Mouse (Mus musculus): ENCODE measurements at regions not wholly inside any gene's neighbourhood (a gene's known extent, or its start where the extent isn't known, plus 50 kb on each side); places are given as distances from the start of the nearest gene placed in this dataset.

DNA sequence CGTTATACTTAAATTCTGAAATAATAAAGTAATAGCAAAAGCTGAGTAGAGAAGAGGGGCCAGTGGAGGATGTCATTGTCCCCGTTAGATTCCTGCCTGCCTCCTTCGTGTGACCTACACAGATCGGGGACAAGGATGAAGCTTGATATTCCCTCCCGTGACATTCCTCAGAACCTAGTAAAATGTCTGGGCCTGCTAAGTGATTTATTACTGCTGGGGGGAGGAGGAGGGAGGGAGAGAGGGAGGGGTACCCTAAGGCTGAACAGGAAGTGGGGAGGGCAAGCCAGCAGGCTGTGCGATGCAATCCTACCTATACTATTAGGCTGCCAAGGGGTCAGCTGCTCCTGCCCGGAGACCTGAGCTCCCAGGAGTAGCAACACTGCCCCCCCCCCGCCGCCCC, 64.9 kb upstream of the Csf3r start:
- Histone ChIP-seq H3K4me3 (no peak overlapping the region), H3K9ac (no peak overlapping the region), H3K36me3 (no peaks in the 10 kb centered on the region), H3K4me2 (replicated peaks) (no peak overlapping the region), H3K4me1 (peaks cover 5% of the 10 kb centered on the region), H3K27me3 (replicated peaks) (no peaks in the 10 kb centered on the region), H3K9me3 (no peaks in the 10 kb centered on the region), H3K27ac (no peak overlapping the region)
- WGBS = 34% methylated on average over 9 of the region's 9 CpGs
- ATAC-seq (ENCODE audit: low FRiP score, low read depth) = no peak

DNA sequence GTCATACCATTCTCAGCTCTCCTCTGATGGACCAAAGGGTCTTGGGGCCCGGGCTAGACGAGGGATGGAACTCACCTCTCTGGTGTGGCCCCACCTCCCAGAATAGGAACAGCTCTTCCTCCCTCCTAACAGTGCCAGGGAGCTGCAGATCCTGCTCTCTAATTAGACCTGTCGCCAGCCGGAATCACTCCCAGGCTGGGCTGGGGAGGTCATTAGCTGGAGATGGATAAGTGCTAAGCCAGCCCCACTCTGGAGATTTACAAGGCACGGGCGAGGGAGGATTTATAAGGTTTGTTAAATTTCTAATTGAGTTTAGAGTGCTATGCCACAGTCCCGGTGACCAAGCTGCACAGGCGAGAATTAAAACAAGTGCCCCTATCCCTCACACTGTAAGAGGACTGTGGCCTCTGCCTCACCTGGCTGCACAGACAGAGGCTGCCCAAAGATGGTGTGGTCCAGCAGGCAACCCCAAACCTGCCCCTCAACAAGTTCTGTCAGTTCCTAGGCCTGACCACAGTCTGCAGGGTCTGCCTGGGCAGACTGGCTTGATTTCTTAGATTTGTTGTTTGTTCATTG, 63.6 kb upstream of the Csf3r start:
- Histone ChIP-seq H3K4me1 (peaks cover 5% of the 10 kb centered on the region), H3K36me3 (no peaks in the 10 kb centered on the region), H3K27me3 (replicated peaks) (no peaks in the 10 kb centered on the region), H3K4me3 (no peak overlapping the region), H3K4me2 (replicated peaks) (no peak overlapping the region), H3K9me3 (no peaks in the 10 kb centered on the region), H3K27ac (no peak overlapping the region), H3K9ac (no peak overlapping the region)
- ATAC-seq (ENCODE audit: low FRiP score, low read depth) = no peak
- 46% methylated on average over 8 of the region's 8 CpGs for WGBS

DNA sequence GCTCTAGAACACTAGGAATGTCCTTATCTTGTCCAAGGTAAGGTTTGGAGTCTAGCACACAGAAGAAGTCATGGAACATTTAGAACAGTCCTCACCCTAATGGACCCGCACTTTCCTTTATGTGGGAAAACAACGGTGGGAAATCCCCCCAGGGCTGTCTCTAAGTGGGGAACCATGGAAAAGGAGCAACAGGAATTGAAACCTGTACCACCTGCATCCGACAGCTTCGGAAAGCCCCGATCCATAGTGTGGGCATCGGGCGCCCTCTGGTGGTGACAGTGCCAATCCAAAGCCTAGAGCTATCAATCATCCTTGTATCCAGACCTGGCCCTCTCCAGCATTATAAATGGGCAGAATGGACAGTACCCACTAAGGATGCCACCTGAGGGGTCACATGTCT, 61.7 kb upstream of the Csf3r start:
- H3K9ac ChIP-seq = no peak overlapping the region
- no peaks in the 10 kb centered on the region for H3K36me3 ChIP-seq
- no peaks in the 10 kb centered on the region for H3K9me3 ChIP-seq
- H3K27ac ChIP-seq = no peak overlapping the region
- 8% methylated on average over 7 of the region's 7 CpGs for WGBS
- H3K4me1 ChIP-seq = no peaks in the 10 kb centered on the region
- H3K27me3 ChIP-seq (replicated peaks) = no peaks in the 10 kb centered on the region
- H3K4me3 ChIP-seq = no peak overlapping the region
- ATAC-seq (ENCODE audit: low FRiP score, low read depth) = no peak
- no peak overlapping the region for H3K4me2 ChIP-seq (replicated peaks)

Measured in neural tube, embryonic 12.5 days (tissue).